Mouse (Mus musculus) small intestine, adult 2 months (tissue): ENCODE results near the gene Wbp2nl.

Experiments
- CTCF ChIP-seq: fragments of 200-500 bp; IDR thresholded peaks from 2 replicates; pipeline ENCODE4 v1.5.1; 2012; ENCODE audit warnings: low read depth, mild to moderate bottlenecking, control low read depth, inconsistent platforms, low read length, moderate library complexity, mixed read lengths; ENCODE audit not compliant: insufficient replicate concordance, insufficient read length; ENCODE audit errors: extremely low read depth
- POLR2A ChIP-seq: fragments of 200-500 bp; IDR thresholded peaks from 2 replicates; pipeline ENCODE4 v1.6.1; 2012; ENCODE audit warnings: low read depth, mild to moderate bottlenecking, control low read depth, inconsistent platforms, low read length, moderate library complexity

- TF ChIP-seq POLR2A (no peak), CTCF (no peak)
Measured at GRCm38 (mm10) chr15:82274593-82274926, 24.2 kb upstream of the Wbp2nl start, which contains the start of gene Sept3.
